Mouse (Mus musculus): ENCODE results near the gene Ppp1r14c. TPM values are rescaled to one million over a fixed set of nuclear protein-coding genes. Genes with fewer than 3 reads are reported as not detected.

The Ppp1r14c gene
- polyA plus RNA-seq, 1 experiment from 2014 or later, result 6.9 TPM

GRCm38 (mm10) chr10:3404362-3404761, 38.5 kb downstream of the Ppp1r14c start:
- Histone ChIP-seq H3K27ac (replicated peaks) (no peak overlapping the region), H3K4me2 (replicated peaks) (no peak overlapping the region), H3K4me3 (no peak overlapping the region), H3K36me3 (no peaks in the 10 kb centered on the region), H3K4me1 (peaks cover 4% of the 10 kb centered on the region; the same call in 1 of the 2 replicates), H3K27me3 (no peaks in the 10 kb centered on the region), H3K9me3 (no peaks in the 10 kb centered on the region), H3K9ac (replicated peaks) (no peak overlapping the region)
- ATAC-seq (ENCODE audit: low FRiP score, low read depth), result no peak
- WGBS, result 94% methylated on average over 4 of the region's 4 CpGs

- Histone ChIP-seq H3K9me3 (no peaks in the 10 kb centered on the region), H3K9ac (replicated peaks) (no peak overlapping the region), H3K4me2 (replicated peaks) (no peak overlapping the region), H3K36me3 (no peaks in the 10 kb centered on the region), H3K4me1 (peaks cover 4% of the 10 kb centered on the region; the same call in 1 of the 2 replicates), H3K4me3 (no peak overlapping the region), H3K27me3 (no peaks in the 10 kb centered on the region), H3K27ac (replicated peaks) (no peak overlapping the region)
- 87% methylated on average over 2 of the region's 2 CpGs for WGBS
- ATAC-seq (ENCODE audit: low FRiP score, low read depth), result no peak
These were observed 40.4 kb downstream of the Ppp1r14c start for GRCm38 (mm10) chr10:3406280-3406679.

- H3K27me3 ChIP-seq, result no peaks in the 10 kb centered on the region
- no peak overlapping the region for H3K9ac ChIP-seq (replicated peaks)
- H3K27ac ChIP-seq (replicated peaks), result no peak overlapping the region
- H3K36me3 ChIP-seq, result no peaks in the 10 kb centered on the region
- no peak for ATAC-seq (ENCODE audit: low FRiP score, low read depth)
- H3K9me3 ChIP-seq, result no peaks in the 10 kb centered on the region
- 69% methylated on average over 6 of the region's 6 CpGs for WGBS
- H3K4me1 ChIP-seq, result peaks cover 4% of the 10 kb centered on the region; the same call in 1 of the 2 replicates
- H3K4me2 ChIP-seq (replicated peaks), result no peak overlapping the region
- no peak overlapping the region for H3K4me3 ChIP-seq
These were observed 42.3 kb downstream of the Ppp1r14c start for GRCm38 (mm10) chr10:3408036-3408661.

GRCm38 (mm10) chr10:3408699-3409098, 42.8 kb downstream of the Ppp1r14c start:
- no peak overlapping the region for H3K4me2 ChIP-seq (replicated peaks)
- peaks cover 4% of the 10 kb centered on the region; the same call in 1 of the 2 replicates for H3K4me1 ChIP-seq
- H3K27me3 ChIP-seq, result no peaks in the 10 kb centered on the region
- H3K9me3 ChIP-seq, result no peaks in the 10 kb centered on the region
- no peak overlapping the region for H3K27ac ChIP-seq (replicated peaks)
- no peak overlapping the region for H3K9ac ChIP-seq (replicated peaks)
- ATAC-seq (ENCODE audit: low FRiP score, low read depth), result no peak
- H3K4me3 ChIP-seq, result no peak overlapping the region
- WGBS, result 70% methylated on average over 3 of the region's 3 CpGs
- H3K36me3 ChIP-seq, result no peaks in the 10 kb centered on the region

- Histone ChIP-seq H3K4me1 (peaks cover 4% of the 10 kb centered on the region; the same call in 1 of the 2 replicates), H3K9me3 (no peaks in the 10 kb centered on the region), H3K27me3 (no peaks in the 10 kb centered on the region), H3K36me3 (no peaks in the 10 kb centered on the region), H3K9ac (replicated peaks) (no peak overlapping the region), H3K4me2 (replicated peaks) (no peak overlapping the region), H3K4me3 (no peak overlapping the region), H3K27ac (replicated peaks) (no peak overlapping the region)
- ATAC-seq (ENCODE audit: low FRiP score, low read depth), result no peak
- 76% methylated on average over 3 of the region's 3 CpGs for WGBS
These were observed 45.4 kb downstream of the Ppp1r14c start for GRCm38 (mm10) chr10:3411222-3411621.

GRCm38 (mm10) chr10:3411639-3412038, 45.8 kb downstream of the Ppp1r14c start:
- H3K27me3 ChIP-seq, result no peaks in the 10 kb centered on the region
- WGBS, result 94% methylated on average over 2 of the region's 2 CpGs
- no peaks in the 10 kb centered on the region for H3K36me3 ChIP-seq
- H3K4me2 ChIP-seq (replicated peaks), result no peak overlapping the region
- ATAC-seq (ENCODE audit: low FRiP score, low read depth), result no peak
- no peaks in the 10 kb centered on the region for H3K9me3 ChIP-seq
- H3K9ac ChIP-seq (replicated peaks), result no peak overlapping the region
- peaks cover 4% of the 10 kb centered on the region; the same call in 1 of the 2 replicates for H3K4me1 ChIP-seq
- H3K27ac ChIP-seq (replicated peaks), result no peak overlapping the region
- no peak overlapping the region for H3K4me3 ChIP-seq

GRCm38 (mm10) chr10:3414813-3415212, 49.0 kb downstream of the Ppp1r14c start:
- no peaks in the 10 kb centered on the region for H3K9me3 ChIP-seq
- no peaks in the 10 kb centered on the region for H3K36me3 ChIP-seq
- H3K27me3 ChIP-seq, result no peaks in the 10 kb centered on the region
- H3K4me1 ChIP-seq, result no peaks in the 10 kb centered on the region
- H3K27ac ChIP-seq (replicated peaks), result no peak overlapping the region
- ATAC-seq (ENCODE audit: low FRiP score, low read depth), result no peak
- H3K4me3 ChIP-seq, result no peak overlapping the region
- WGBS, result 83% methylated on average over 5 of the region's 5 CpGs
- H3K9ac ChIP-seq (replicated peaks), result no peak overlapping the region
- H3K4me2 ChIP-seq (replicated peaks), result no peak overlapping the region

GRCm38 (mm10) chr10:3416565-3416964, 50.7 kb downstream of the Ppp1r14c start:
- Histone ChIP-seq H3K9me3 (no peaks in the 10 kb centered on the region), H3K27ac (replicated peaks) (no peak overlapping the region), H3K9ac (replicated peaks) (no peak overlapping the region), H3K27me3 (no peaks in the 10 kb centered on the region), H3K4me1 (no peaks in the 10 kb centered on the region), H3K4me3 (no peak overlapping the region), H3K4me2 (replicated peaks) (no peak overlapping the region), H3K36me3 (no peaks in the 10 kb centered on the region)
- WGBS, result 68% methylated on average over 4 of the region's 4 CpGs
- ATAC-seq (ENCODE audit: low FRiP score, low read depth), result no peak

- Histone ChIP-seq H3K4me3 (no peak overlapping the region), H3K27ac (replicated peaks) (no peak overlapping the region), H3K9me3 (no peaks in the 10 kb centered on the region), H3K4me1 (no peaks in the 10 kb centered on the region), H3K4me2 (replicated peaks) (no peak overlapping the region), H3K9ac (replicated peaks) (no peak overlapping the region), H3K27me3 (no peaks in the 10 kb centered on the region), H3K36me3 (no peaks in the 10 kb centered on the region)
- WGBS, result 73% methylated on average over 4 of the region's 4 CpGs
- no peak for ATAC-seq (ENCODE audit: low FRiP score, low read depth)
These were observed 51.6 kb downstream of the Ppp1r14c start for GRCm38 (mm10) chr10:3417408-3417807.

GRCm38 (mm10) chr10:3424016-3424415, 58.2 kb downstream of the Ppp1r14c start:
- Histone ChIP-seq H3K27ac (replicated peaks) (no peak overlapping the region), H3K9me3 (no peaks in the 10 kb centered on the region), H3K4me1 (no peaks in the 10 kb centered on the region), H3K27me3 (no peaks in the 10 kb centered on the region), H3K9ac (replicated peaks) (no peak overlapping the region), H3K4me3 (no peak overlapping the region), H3K4me2 (replicated peaks) (no peak overlapping the region), H3K36me3 (no peaks in the 10 kb centered on the region)
- no peak for ATAC-seq (ENCODE audit: low FRiP score, low read depth)

- WGBS, result 68% methylated on average over 3 of the region's 3 CpGs
- H3K27me3 ChIP-seq, result no peaks in the 10 kb centered on the region
- no peaks in the 10 kb centered on the region for H3K4me1 ChIP-seq
- H3K27ac ChIP-seq (replicated peaks), result no peak overlapping the region
- no peak overlapping the region for H3K4me2 ChIP-seq (replicated peaks)
- H3K9ac ChIP-seq (replicated peaks), result no peak overlapping the region
- no peak overlapping the region for H3K4me3 ChIP-seq
- no peaks in the 10 kb centered on the region for H3K36me3 ChIP-seq
- H3K9me3 ChIP-seq, result no peaks in the 10 kb centered on the region
- ATAC-seq (ENCODE audit: low FRiP score, low read depth), result peak; percentile 30; the same call in 1 of the 2 replicates
These were observed 62.0 kb downstream of the Ppp1r14c start for GRCm38 (mm10) chr10:3427689-3428399.

GRCm38 (mm10) chr10:3434848-3435474, 69.1 kb downstream of the Ppp1r14c start:
- H3K4me1 ChIP-seq, result no peaks in the 10 kb centered on the region
- H3K4me2 ChIP-seq (replicated peaks), result no peak overlapping the region
- no peak overlapping the region for H3K4me3 ChIP-seq
- H3K36me3 ChIP-seq, result no peaks in the 10 kb centered on the region
- ATAC-seq (ENCODE audit: low FRiP score, low read depth), result no peak
- 83% methylated on average over 8 of the region's 8 CpGs for WGBS
- H3K9ac ChIP-seq (replicated peaks), result no peak overlapping the region
- no peak overlapping the region for H3K27ac ChIP-seq (replicated peaks)
- no peaks in the 10 kb centered on the region for H3K27me3 ChIP-seq
- H3K9me3 ChIP-seq, result peaks cover 3% of the 10 kb centered on the region

All from midbrain, embryonic 12.5 days (tissue).